Mouse (Mus musculus) embryonic facial prominence, embryonic 14.5 days (tissue): Measurements from ENCODE around the gene Ccdc158. TPM values are rescaled to one million over a fixed set of nuclear protein-coding genes. Genes with fewer than 3 reads are reported as not detected.

Source experiments
- ATAC-seq: fragments of 200-750 bp; cut with Nextera tagmentation; 2 replicates; pipeline ENCODE4 v1.8.0; 2017; ENCODE audit warnings: low read depth, moderate number of reproducible peaks, moderate TSS enrichment
- DNase-seq: peaks from one replicate; pipeline ENCODE4 v3.0.0-alpha.2; 2015; ENCODE audit warnings: low spot score
- H3K27ac ChIP-seq: fragments of 300-500 bp; sonication (generic); replicated peaks from 2 replicates; pipeline ENCODE4 v1.5.1; 2014; ENCODE audit warnings: low read depth, mild to moderate bottlenecking, low read length, moderate library complexity
- H3K27me3 ChIP-seq: fragments of 300-500 bp; sonication (generic); replicated peaks from 2 replicates; pipeline ENCODE4 v1.6.1; 2014; ENCODE audit warnings: low read length; ENCODE audit not compliant: control insufficient read depth, insufficient read depth
- H3K36me3 ChIP-seq: fragments of 300-500 bp; sonication (generic); 2 replicates; pipeline ENCODE4 v1.6.1; 2014; ENCODE audit warnings: low read length, mixed read lengths; ENCODE audit not compliant: control insufficient read depth, insufficient read depth
- H3K4me1 ChIP-seq: fragments of 300-500 bp; sonication (generic); 2 replicates; pipeline ENCODE4 v1.6.1; 2014; ENCODE audit warnings: antibody characterized with exemption, low read length; ENCODE audit not compliant: control insufficient read depth, insufficient read depth
- H3K4me2 ChIP-seq: fragments of 300-500 bp; sonication (generic); 2 replicates; pipeline ENCODE4 v1.6.1; 2014; ENCODE audit warnings: low read depth, mild to moderate bottlenecking, low read length, moderate library complexity, mixed read lengths
- H3K4me3 ChIP-seq: fragments of 300-500 bp; sonication (generic); 2 replicates; pipeline ENCODE4 v1.5.1; 2014; ENCODE audit warnings: low read depth, mild to moderate bottlenecking, low read length
- H3K9ac ChIP-seq: fragments of 300-500 bp; sonication (generic); 2 replicates; pipeline ENCODE4 v1.6.1; 2014; ENCODE audit warnings: low read depth, mild to moderate bottlenecking, low read length, moderate library complexity, mixed read lengths
- H3K9me3 ChIP-seq: fragments of 300-500 bp; sonication (generic); 2 replicates; pipeline ENCODE4 v1.6.1; 2016; ENCODE audit warnings: low read length; ENCODE audit not compliant: control insufficient read depth
- WGBS: fragments of 180-500 bp; shearing (Covaris S2); extraction: QIAGEN DNeasy Blood & Tissue Kit; methylation state at CpG from one replicate; pipeline ENCODE4 v1.1.7; 2014; 5-methylcytosine and 5-hydroxymethylcytosine counted together
- polyA plus RNA-seq: library from polyadenylated mRNA; unstranded; fragments of >200 nt; fragmentation: Nextera tagmentation; extraction: Ambion mirVana; gene quantifications from 2 replicates; pipeline ENCODE4 v1.2.1, GENCODE M21; 2014

The Ccdc158 gene
- polyA plus RNA-seq, 1 experiment from 2014 or later: 1.4 TPM

DNA sequence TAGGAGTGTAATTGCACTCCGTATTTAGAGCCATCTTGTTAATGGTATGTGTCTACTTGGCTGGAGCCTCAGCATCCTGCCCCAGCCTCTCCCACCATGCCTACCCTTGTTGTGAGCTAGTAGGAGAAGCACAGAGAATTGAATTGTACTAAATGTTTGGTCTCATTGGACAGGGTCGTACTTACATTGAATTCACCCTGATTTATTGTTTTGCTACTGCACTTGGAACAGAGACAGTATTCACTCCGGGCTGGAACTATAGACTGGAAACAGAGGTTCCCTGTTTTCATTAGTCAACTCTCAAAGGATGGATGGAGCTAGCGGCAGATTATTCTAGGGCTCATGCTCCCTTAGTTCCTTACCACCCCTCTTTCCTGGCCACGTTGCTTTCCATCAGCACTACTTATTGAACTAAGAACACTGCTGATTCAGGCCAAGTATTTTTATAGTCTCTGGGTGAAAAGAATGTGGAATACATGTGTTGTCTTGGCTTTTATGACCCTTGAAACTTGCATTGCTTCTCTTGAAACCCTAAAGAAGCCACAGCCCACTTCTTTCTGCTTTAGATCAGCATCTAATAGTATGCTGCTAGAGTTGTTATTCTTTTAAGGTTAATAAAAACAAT lies 36.7 kb upstream of the Ccdc158 start:
- no peak overlapping the region for H3K4me3 ChIP-seq
- DNase-seq: no peak
- no peak overlapping the region for H3K4me2 ChIP-seq
- no peaks in the 10 kb centered on the region for H3K27me3 ChIP-seq
- H3K4me1 ChIP-seq: no peaks in the 10 kb centered on the region
- H3K27ac ChIP-seq: no peak overlapping the region
- ATAC-seq: no peak
- no peaks in the 10 kb centered on the region for H3K36me3 ChIP-seq
- H3K9me3 ChIP-seq: no peaks in the 10 kb centered on the region
- 58% methylated on average over 5 of the region's 5 CpGs for WGBS
- H3K9ac ChIP-seq: no peak overlapping the region

DNA sequence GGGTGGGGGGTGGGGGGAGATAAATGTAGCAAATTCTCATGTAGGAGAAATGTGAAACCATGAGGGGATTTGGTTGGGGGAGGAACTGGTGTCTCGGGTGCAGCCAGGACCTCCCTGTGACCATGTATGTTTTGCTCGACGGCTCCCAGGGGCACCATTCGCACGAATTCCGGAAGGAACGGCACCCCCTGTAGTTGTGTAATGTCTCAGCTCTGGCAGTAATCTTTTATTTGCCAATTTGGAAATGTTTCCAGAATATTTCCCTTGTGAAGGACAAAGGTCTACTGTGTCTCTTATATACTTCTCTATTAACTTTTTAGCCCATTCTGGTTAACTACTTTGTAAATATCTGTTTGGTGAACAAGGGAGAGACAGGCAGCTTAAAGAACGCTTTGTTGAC lies 35.7 kb upstream of the Ccdc158 start:
- H3K4me1 ChIP-seq: no peaks in the 10 kb centered on the region
- H3K4me2 ChIP-seq: no peak overlapping the region
- no peaks in the 10 kb centered on the region for H3K36me3 ChIP-seq
- 52% methylated on average over 8 of the region's 8 CpGs for WGBS
- ATAC-seq: no peak
- H3K9me3 ChIP-seq: no peaks in the 10 kb centered on the region
- H3K27me3 ChIP-seq: no peaks in the 10 kb centered on the region
- no peak overlapping the region for H3K4me3 ChIP-seq
- H3K9ac ChIP-seq: no peak overlapping the region
- no peak for DNase-seq
- no peak overlapping the region for H3K27ac ChIP-seq

DNA sequence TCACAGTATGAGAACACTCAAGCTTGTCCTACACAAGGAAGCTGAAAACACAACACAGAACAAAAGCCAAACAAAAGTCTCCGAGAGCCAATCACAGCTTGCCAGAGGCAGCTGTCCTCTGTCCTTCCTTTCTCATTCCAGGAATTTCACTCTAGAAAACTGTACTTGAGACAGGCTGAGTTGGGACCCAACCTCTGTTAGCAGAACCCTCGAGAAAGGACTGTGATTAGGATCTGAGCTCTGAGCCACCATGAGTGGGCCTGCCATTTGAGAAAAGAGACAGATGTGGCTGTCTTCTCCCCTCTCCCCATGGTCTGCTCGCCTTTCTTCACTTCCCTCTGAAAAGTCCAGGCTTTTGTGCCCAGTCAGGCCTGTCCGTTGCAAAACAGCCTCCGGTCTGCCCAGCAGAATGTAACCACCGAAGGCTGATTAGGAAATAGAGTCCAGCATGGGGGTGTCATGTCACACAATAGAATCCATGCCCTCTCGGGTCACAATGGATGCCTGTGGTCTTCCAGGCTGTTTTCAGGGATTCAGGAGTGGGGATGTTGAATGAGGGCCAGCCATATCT lies 32.9 kb upstream of the Ccdc158 start:
- WGBS: 45% methylated on average over 7 of the region's 7 CpGs
- Histone ChIP-seq H3K27me3 (no peaks in the 10 kb centered on the region), H3K4me2 (no peak overlapping the region), H3K4me3 (no peak overlapping the region), H3K27ac (no peak overlapping the region), H3K36me3 (no peaks in the 10 kb centered on the region), H3K9ac (no peak overlapping the region), H3K4me1 (no peaks in the 10 kb centered on the region), H3K9me3 (no peaks in the 10 kb centered on the region)
- ATAC-seq: no peak
- no peak for DNase-seq

DNA sequence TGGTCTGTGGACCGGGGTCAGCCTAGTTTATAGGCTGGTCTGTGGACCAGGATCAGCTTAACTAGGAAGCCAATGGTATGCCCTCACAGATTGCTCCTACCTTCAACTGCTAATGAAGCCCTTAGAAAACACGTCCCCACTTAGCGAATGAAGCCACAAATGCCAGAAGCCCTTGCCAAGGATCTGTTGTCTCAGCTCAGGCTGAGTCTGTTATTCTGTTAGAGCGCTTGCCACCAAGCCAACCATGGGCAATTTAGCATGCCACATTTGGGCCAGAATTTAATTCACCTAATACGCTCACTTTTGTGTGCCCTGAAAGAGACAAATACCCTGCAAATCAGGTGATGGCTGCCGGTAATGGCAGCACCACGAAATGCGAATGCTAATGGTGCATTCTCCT lies 28.6 kb upstream of the Ccdc158 start:
- no peaks in the 10 kb centered on the region for H3K9me3 ChIP-seq
- no peak overlapping the region for H3K9ac ChIP-seq
- no peak overlapping the region for H3K4me3 ChIP-seq
- ATAC-seq (no peak), DNase-seq (no peak)
- no peak overlapping the region for H3K27ac ChIP-seq
- H3K4me1 ChIP-seq: peaks cover 7% of the 10 kb centered on the region; the same call in 1 of the 2 replicates
- WGBS: 89% methylated on average over 8 of the region's 8 CpGs
- H3K36me3 ChIP-seq: no peaks in the 10 kb centered on the region
- H3K4me2 ChIP-seq: no peak overlapping the region
- no peaks in the 10 kb centered on the region for H3K27me3 ChIP-seq

DNA sequence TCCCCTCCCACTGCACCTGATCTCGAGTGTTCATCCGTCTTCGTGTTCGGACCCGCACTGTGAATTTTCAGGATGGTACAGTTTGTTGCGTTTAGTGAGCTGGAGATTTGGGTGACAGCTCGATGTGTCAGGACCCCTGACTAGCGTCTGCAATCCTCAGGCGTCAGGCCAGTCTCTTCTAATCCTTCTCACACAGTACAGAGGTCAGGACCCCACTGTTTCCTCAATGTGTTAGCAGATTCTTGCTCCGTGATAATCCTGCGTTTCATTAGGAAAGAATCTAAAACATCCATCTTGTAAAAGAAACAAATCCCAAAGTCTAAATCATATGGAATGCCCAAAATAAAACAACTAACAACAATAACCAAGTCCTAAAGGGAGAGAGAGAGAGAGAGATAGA lies 26.7 kb upstream of the Ccdc158 start:
- ATAC-seq: no peak
- Histone ChIP-seq H3K27ac (no peak overlapping the region), H3K4me2 (no peak overlapping the region), H3K4me1 (peaks cover 16% of the 10 kb centered on the region; the same call in 1 of the 2 replicates), H3K4me3 (no peak overlapping the region), H3K9ac (no peak overlapping the region), H3K36me3 (no peaks in the 10 kb centered on the region), H3K27me3 (no peaks in the 10 kb centered on the region), H3K9me3 (no peaks in the 10 kb centered on the region)
- no peak for DNase-seq
- 31% methylated on average over 11 of the region's 11 CpGs for WGBS

DNA sequence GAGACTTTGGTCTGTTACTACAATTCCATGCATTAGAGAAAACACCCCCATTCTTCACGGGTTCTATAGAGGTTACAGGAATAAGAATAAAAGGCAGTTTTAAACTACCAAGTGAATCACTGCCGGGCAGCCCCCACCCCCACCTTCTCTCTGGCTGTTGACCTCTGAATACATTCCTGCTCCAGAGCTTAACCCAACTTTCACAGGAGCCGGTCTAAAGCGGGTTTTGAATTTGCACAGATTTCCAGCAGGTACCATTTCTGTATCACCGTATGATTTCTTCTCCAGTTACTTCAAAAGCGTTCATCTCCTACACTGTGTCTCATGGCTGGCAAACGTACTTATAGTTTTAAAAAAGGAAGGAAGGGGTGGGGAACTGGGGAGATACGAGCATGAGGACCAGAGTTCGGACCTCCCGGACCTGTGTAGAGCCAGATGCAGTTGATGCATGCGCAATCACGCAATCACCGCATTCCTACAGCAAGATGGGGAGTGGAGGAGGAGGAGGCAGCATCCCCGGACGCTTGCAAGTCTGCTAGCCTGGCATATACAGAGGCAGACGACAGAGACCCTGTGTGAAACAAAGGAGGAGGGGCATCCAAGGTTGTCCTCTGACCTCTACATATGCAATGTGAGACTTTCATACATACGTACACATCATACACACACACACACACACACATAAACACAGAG lies 23.9 kb upstream of the Ccdc158 start:
- DNase-seq: no peak
- Histone ChIP-seq H3K4me3 (peak overlapping the region; percentile 27), H3K36me3 (no peaks in the 10 kb centered on the region), H3K4me2 (peak overlapping the region; percentile 47), H3K27me3 (no peaks in the 10 kb centered on the region), H3K27ac (no peak overlapping the region; the same call in 1 of the 2 replicates), H3K4me1 (peaks cover 16% of the 10 kb centered on the region; the same call in 1 of the 2 replicates), H3K9me3 (no peaks in the 10 kb centered on the region), H3K9ac (0 out of 2 replicates have a peak overlapping the region, but pooled peaks have one; percentile 19)
- 14% methylated on average over 17 of the region's 17 CpGs for WGBS
- ATAC-seq: peak; percentile 53; the same call in 1 of the 2 replicates

DNA sequence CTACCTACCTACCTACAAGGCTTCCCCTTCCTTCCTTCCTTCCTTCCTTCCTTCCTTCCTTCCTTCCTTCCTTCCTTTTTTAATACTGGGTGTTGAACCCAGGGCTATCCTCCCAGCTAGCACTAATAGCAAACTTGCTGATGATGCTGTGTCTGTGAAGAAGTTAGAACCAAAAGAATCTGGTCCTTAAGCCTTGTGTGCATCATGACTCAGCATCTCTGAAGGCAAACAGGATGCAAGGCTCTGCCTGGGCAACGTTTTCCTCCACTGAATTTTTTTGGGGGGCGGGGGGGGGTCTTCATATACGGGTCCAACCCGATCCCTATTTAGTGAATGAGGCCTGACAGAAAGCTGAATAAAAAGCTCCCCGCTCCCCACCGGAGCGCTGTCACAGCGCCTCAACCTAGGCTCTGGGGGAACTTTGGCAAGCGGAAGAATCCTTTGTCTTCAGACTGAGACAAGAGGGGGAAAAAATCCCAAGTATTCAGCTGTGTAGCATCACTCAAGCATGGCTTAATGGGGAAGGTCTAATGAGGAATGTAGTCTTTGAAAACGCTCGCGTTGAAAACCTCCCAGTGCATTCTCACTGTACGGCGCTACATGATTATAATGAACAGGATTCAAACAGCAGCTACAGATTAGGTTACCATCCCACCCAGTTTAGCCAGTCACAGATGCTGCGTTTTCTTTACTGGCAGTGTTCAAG lies 23.2 kb upstream of the Ccdc158 start:
- Histone ChIP-seq H3K27ac (no peak overlapping the region; the same call in 1 of the 2 replicates), H3K9ac (peak overlapping the region; percentile 42; the same call in 1 of the 2 replicates), H3K4me2 (peak overlapping the region; percentile 47), H3K9me3 (no peaks in the 10 kb centered on the region), H3K4me3 (peak overlapping the region; percentile 27), H3K4me1 (peaks cover 16% of the 10 kb centered on the region; the same call in 1 of the 2 replicates), H3K36me3 (no peaks in the 10 kb centered on the region), H3K27me3 (no peaks in the 10 kb centered on the region)
- DNase-seq (peak; percentile 91), ATAC-seq (peak; percentile 93)
- WGBS: 1% methylated on average over 15 of the region's 15 CpGs

DNA sequence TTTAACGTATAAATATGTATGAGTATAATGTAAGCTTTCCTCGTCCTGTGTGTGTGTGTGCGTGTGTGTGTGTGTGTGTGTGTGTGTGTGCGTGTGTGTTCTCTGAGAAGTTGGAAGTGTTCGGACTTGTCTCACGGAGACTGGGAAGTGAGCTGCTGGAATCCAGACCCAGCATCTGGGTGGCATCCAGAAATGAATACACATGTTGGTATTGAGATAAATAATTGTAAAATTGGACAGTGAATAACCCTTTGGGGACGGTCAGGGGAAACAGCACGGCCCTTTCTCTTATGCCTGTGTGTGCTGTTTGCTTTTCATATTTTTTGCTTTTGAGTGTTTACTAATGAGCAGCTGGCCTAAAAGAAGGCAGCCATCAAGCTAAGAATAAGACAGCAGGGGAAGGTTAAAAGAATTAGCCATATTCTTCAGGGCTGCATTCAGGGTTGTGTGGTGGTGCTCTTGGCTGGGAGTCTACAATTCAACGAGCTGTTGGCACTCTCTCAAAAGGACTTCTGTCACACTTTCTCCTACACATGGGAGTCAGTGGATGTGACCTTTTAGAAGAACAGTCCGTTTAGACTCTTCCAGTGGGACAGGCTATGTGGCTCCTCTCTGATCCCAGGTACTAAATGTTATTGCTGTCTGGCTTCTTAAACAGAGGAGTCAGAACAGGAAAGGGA lies 19.4 kb upstream of the Ccdc158 start:
- H3K4me1 ChIP-seq: peaks cover 16% of the 10 kb centered on the region; the same call in 1 of the 2 replicates
- no peak overlapping the region for H3K27ac ChIP-seq
- 78% methylated on average over 10 of the region's 10 CpGs for whole genome bisulfite sequencing
- H3K4me3 ChIP-seq: no peak overlapping the region
- DNase-seq (no peak), ATAC-seq (no peak)
- H3K27me3 ChIP-seq: no peaks in the 10 kb centered on the region
- H3K4me2 ChIP-seq: no peak overlapping the region
- no peak overlapping the region for H3K9ac ChIP-seq
- no peaks in the 10 kb centered on the region for H3K36me3 ChIP-seq
- H3K9me3 ChIP-seq: no peaks in the 10 kb centered on the region
